Mouse (Mus musculus): ENCODE measurements at regions not wholly inside any gene's neighbourhood (a gene's known extent, or its start where the extent isn't known, plus 50 kb on each side); places are given as distances from the start of the nearest gene placed in this dataset.
"Not testable (repeated sequence)": the region's sequence is repeated elsewhere in the genome, so short reads cannot be mapped to it uniquely, and the experiment has no call there.

DNA sequence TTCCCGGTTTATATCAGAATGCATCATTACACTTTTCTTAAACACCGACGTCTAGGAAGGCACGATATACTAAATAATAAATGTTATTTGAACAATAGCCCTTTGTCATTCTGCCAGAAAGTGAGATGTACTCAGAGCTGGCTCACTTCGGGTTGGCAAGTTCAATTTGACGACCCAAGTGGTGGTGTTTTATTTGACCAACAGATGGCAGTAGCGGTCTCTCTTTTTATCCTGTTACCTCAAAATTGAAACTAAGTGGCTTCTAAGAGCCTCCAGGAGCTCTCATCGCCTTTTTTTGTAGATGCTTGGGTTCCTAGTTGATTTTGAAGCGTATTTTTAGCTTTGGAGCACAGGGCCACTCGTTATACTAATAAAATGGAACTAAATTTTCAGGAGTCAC lies 66.7 kb upstream of the Chmp2b start:
- peak; percentile 7 to 20 for DNase-seq (ENCODE audit: low read depth in 2 of 2, low spot score in 2 of 2)

DNA sequence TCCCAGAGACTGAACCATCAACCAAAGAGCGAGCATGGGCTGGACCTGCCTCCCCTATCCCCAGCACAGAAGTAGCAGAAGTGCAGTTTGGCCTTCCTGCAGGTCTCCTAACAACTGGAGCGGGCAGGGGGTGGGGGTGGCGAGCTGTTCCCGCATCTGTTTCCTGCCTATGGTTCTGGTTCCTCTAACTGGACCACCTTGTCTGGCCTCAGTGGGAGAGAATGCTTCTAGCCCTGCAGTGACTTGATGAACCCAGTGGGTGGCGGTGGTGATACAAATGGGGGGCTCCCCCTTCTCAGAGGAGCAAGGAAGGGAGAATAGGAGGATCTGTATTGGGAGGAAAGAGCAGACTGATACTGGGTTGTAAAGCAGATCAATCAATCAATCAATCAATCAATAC lies 69.2 kb upstream of the Chmp2b start:
- no peak for DNase-seq (ENCODE audit: low read depth in 2 of 2, low spot score in 2 of 2)

DNA sequence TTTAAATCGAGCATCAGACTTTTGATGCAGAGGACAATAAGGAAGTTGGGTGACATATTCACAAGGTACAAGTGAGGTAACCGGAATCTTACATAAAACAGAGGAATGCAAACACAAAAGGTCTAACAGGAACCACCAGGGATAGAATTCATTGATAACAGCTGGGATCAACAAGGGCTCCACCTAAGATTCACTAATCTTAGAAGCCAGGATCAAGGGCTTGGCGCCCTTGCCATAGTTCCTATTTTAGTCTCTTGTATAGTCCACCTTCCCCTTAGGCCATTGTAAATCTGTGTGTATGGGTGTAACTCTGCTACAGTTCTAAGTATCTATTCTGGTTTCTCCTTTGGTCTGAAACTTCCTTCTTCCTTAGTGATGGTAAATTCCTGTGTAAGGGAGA lies 84.2 kb upstream of the Chmp2b start:
- not testable (repeated sequence) for DNase-seq (ENCODE audit: low read depth in 2 of 2, low spot score in 2 of 2)

DNA sequence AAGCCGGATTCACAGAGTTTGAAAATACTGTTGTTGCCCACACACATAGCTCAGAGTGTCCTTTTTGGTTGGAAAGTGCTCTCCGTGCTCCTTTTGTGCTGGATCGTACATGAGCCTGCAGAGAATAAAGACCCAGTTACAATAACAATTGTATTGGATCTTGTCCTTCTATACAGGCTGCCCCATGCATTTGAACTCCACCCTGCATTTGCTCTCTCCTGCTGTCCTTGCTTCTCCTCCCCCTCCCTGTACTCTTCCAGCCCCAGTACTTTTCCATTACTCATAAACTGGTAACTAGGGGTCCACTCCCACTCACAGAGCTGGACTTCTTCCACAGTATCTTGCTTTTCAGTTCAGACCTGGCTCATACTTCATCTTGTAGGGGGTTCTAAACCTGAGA lies 86.5 kb upstream of the Chmp2b start:
- DNase-seq (ENCODE audit: low read depth in 2 of 2, low spot score in 2 of 2) = no peak

DNA sequence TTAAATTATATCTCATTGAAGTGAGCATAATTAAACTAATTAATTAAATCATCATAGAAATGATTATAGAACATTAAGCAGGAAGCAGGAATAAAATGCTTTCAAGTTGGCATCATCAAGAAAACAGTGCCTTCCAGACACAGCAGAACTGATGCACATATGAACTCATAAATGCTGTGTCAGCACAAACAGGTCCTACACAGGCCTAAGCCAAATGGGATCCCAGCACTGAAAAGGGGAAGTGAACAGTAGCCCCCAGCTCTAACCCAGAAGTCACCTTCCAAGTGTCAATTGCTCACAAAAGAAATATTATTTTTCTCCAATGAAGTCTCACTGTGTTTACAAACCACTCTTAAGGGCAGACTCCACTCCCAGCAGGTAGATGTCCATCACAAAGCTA lies 93.0 kb upstream of the Chmp2b start:
- DNase-seq (ENCODE audit: low read depth in 2 of 2, low spot score in 2 of 2) = no peak

DNA sequence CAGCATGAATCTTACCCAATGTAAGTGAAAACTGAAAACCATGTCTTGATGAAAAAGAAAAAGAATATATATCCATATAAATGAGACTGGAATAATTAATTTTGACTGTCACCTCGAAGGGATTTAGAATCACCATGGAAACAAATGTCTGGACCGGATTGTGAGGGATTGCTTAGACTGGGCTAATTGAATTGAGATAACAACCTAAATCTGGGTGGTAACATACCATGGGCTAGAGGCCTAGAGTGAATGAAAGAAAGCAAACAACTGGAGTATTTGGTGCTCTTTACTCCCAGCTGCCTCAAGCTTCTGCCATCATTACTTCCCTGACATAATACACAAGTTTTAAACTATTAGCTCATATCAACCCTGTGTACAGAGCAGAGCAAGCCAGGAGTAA lies 95.3 kb upstream of the Chmp2b start:
- no peak for DNase-seq (ENCODE audit: low read depth in 2 of 2, low spot score in 2 of 2)

DNA sequence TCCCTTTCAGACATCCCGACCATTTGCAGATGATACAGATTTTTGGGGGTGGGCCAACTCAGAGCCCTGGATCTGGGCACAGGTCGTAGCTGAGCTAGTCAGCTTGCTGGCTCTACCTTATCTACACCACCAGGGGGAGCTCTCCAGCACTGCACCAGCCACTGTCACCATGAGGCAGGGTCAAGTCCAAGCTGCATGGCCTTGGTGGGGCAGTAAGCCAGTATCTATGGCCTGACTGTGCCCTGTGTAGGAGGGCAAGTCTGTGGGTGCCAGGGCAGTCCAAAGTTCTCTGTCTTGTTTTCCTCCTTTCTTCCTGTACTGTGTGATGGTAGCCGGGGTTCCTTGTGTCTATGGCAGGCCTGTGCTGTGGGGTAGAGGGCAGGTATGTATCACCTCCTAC lies 102.3 kb upstream of the Chmp2b start:
- no peak for DNase-seq (ENCODE audit: low read depth in 2 of 2, low spot score in 2 of 2)

DNA sequence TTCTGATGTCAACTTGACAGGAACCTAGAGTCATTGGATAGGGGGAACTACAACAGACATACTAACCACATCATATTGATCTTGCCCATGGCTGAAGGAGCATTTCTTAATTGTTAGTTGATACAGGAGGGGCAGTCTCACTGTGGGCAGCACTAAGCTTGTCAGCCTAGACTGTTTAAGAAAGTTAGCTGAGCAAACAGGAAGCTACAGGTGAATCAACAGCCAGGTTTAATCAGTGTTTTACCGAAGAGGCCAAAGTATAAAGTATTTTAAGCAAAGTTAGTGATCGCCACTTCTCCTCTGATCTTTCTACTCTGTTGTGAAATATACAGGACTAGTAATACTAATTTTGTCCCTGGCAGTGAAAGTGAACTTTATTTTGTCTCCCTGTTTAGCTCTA lies 109.6 kb upstream of the Chmp2b start:
- no peak for DNase-seq (ENCODE audit: low read depth in 2 of 2, low spot score in 2 of 2)

DNA sequence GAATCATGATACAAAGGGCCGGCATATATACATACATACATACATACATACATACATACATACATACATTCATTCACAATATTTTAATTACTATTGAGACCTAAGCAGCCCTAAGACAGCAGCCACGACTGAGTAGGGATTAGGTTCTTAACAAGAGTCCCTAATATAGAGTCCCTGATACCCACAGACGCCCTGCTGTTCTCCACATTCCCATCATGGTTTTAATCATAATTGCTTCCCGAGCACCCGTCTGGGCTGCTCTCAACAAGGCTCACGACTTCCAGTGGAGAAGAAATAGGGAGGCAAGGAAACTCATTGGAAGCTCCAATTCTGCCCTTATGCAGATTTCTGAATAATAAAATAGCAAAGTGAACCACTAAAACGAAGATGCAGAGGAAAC lies 120.6 kb upstream of the Chmp2b start:
- no peak for DNase-seq (ENCODE audit: low read depth in 2 of 2, low spot score in 2 of 2)

DNA sequence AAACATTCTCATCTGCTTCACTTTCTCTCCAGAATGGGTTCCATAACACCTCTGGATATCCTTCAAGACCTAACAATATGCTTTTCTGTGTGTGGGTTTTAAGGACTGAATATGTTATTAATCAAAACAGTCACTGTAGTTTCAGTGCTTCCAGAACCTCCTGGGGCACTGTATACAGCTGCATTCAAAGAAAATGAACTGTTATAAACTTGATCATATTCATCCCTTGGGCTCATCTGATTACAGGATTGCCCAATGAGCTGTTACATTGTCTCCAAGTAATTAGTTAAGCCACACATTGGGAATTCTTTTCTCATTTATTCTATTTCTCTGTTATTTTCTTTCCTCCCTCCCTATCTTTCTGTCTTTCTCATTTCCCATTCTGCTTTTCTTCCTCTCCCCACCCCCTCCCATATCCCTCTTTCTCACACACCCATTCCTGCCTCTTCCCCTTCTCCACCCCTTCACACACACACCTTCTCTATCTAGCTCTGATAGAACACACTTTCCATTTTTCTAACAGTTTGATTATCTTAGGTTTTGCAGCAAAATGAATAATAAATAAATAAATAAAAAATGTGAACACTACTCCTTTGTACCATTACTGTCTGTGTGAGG lies 121.3 kb upstream of the Chmp2b start:
- no peak for DNase-seq (ENCODE audit: low read depth in 2 of 2, low spot score in 2 of 2)

DNA sequence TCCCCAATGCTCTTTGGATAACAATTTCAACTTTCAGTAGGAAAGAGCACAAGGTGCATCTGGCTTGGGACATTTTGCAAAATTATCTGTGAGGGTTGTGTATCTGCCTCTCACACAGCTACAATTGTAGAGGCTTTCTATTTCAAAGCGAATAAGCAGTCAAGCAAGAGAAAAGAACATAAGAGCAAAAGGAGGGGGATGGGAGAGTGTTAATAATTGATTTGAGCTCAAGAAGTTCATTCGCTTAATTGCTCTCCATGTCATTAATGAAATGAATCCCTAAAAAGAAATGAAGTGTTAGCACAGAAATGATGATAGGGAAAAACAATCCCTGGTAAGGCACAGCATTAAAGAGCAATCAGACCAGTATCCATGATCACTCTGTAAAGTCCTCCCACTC lies 121.4 kb upstream of the Vgll3 start:
- DNase-seq (ENCODE audit: low read depth in 2 of 2, low spot score in 2 of 2) = no peak

DNA sequence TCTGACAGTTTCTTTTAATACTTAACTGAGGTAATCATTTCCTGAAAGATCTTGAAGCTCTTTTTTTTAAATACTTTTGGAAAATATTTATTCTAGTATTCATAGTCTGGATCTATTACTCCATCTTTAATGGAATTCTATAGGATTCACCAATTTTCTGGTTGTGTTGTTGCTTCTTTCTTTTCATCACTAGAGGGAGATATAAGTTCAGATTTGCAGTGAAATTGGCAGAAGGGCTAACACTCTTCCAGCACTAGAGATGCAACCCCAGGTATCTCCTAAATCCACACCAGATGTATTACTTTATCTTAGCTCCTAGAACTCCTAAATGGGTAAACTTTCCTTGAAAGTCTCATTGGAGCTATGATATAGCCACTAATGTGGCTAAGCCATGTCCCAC lies 99.4 kb upstream of the Vgll3 start:
- no peak for DNase-seq (ENCODE audit: low read depth in 2 of 2, low spot score in 2 of 2)

DNA sequence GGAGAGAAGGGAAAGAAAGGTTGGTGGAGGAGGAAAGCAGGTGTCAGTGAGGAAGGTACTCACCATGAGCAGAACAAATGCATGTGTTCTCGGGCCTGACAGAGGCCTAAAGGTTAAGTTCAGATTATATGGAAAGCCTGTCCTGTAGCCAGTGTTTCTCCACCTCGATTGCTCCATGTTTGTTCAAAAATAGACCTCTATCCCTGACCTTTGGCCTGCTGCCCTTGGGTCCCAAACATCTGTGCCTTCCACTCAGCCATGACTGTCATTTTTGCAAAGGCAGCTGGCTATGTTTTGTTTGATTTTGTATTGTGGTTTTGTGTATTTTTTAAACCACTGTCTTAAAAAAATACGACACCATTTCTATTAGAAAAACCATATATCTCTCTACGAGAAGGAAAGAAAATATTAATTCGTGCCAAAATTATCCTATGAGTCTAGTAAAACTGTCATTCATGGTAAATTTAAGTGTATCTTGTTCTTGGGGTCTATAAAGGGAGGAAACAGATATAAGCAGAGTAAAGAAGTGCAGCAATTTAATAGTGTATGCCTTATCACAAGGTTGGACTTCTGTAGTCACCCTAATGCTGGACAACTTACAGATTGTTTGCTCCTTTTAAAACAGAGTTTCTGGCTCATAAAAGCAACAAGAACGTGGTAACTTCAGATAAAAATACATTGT lies 96.1 kb upstream of the Vgll3 start:
- DNase-seq (ENCODE audit: low read depth in 2 of 2, low spot score in 2 of 2) = no peak

DNA sequence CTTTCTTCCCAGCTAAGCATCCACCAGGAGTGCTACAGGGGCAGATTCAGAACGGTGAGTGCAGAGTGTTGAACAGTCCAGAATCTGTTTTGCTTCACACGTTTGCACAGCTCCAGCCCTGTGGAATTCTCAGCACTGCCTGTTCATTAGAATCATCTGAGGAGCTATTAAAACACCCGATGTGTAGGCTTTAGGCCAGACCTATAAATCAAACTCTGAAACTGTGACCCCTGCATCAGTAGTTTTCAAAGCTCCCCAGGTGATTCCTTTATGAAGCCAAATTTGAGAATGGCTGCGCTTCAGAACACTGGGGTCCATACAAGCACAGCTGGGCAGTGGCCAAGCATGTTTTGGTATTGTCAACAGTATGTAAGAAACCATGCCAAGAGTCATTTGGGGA lies 94.1 kb upstream of the Vgll3 start:
- DNase-seq (ENCODE audit: low read depth in 2 of 2, low spot score in 2 of 2) = no peak

DNA sequence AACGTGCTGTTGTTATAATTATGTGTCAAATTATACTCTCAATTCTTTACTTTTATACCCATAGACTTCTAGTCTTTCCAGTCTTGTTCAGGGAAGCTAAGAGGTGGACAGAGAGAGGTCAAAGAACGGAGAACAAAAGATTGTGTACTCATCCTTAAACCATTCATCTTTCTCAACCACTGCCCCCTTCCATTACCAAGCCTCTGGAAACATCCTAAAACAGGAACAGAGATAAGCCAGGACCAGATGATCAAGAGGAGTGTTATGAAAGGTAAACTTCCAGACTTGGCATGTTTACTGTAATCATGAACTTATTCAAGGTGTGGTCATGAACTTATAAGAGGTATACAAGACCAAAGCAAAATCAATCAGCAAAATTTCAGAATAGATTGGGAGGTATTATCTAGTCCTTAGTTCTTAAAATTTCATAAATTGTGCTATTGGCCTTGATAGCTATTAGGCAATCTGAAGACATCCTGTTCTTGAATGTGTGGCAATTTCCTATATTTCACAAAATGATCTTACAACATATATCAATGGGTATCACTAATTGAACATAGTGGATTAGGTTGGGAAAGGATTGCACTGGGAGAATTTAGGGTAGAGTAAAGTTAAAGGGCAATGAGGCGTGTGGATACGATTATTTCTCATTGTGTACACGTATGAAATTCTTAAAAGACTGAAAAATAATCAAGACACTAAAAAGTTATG lies 89.3 kb upstream of the Vgll3 start:
- no peak for DNase-seq (ENCODE audit: low read depth in 2 of 2, low spot score in 2 of 2)

DNA sequence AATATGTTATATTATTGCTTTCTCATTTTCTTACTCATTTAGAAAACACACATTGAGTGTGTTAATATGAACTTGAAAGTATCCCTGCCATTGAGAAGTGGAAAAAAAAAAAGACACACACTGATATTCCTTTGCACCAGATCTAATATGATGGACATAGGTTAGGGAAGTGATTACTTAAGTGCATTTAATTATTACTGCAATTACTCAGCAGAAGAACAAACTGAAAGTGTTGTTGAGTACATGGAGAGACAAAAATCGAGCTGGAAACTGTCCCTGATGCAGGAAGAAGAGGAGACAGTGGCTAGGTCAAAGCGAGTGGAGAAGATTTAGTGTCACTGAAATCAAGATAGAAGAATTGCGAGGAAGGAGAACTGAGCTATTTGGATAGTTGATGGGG lies 88.8 kb upstream of the Vgll3 start:
- DNase-seq (ENCODE audit: low read depth in 2 of 2, low spot score in 2 of 2) = no peak

DNA sequence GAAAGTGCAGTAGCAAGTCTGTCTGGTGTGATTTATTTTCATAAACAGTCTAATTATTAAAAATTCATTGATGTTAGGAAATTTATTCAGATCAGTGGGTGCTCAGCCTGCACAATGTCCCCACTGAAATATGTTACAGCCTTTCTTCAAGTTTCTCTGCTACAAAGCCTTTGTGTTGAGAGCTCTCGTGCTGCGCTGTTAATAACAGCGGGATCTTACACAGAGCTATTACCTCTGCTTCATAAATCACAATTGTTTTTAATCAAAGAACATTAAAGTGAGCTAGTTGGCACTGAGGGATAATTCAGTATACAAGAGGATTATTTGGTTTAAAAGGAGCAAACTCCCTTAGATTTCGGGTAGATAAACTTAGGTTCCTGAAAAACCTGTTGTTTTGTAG lies 85.7 kb upstream of the Vgll3 start:
- no peak for DNase-seq (ENCODE audit: low read depth in 2 of 2, low spot score in 2 of 2)

DNA sequence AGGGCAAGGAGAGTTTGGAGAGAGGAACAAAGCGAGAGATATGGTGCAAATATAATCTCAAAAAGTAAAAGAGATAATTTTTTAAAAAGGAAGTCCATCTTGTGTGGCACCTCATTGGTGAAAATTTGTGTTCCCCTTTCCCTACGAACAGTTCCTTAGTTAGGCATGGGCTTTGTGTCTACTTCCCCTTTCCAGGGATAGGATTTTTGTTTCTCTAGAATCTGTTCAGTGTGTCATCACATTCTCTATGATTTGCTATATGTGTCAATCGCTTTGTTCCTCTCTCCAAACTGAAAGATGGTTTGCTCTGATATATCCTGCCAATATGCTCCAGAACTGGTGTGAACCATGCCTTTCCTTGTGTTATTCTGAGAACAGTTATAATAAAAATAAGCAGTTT lies 75.4 kb upstream of the Vgll3 start:
- no peak for DNase-seq (ENCODE audit: low read depth in 2 of 2, low spot score in 2 of 2)

DNA sequence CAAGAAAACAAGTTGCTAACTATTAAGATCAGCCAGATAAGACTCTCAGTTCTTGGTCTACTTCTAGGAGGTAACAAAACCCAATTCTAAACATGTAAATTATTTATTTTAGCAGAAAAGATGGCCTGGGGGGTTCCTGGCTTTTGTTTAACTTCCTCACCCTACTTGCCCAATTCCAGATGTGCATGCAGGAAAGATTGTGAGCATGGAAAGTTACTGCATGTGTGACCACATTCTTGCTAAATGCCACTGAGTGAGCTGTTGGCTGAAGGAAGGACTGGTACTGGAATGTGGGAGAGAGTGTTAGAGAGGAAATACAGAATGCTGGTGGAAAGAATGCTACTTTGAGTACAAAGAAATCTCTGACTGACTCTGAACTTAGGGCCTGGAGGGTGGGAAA lies 72.1 kb upstream of the Vgll3 start:
- DNase-seq (ENCODE audit: low read depth in 2 of 2, low spot score in 2 of 2) = no peak

DNA sequence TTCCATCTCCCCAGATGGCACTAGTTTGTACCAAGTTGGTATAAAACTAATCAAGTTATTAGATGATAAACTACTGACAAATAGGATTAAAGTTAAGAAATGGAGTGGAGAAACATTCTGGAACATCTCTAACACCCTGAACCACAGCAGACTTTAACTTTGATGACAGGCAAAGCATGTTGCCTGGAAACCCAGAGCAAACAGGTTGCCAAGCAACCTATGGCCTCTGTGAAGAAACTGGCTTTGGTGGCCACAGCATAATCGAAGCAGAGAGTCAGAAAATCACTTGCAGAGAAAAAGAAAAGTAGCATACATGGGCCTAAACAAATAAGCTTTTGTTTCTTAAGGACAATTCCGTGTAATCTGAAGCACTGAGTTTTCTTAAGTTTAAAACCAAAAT lies 59.4 kb upstream of the Vgll3 start:
- no peak for DNase-seq (ENCODE audit: low read depth in 2 of 2, low spot score in 2 of 2)
